Mouse (Mus musculus): Measurements from ENCODE around the gene Ift46.

DNA sequence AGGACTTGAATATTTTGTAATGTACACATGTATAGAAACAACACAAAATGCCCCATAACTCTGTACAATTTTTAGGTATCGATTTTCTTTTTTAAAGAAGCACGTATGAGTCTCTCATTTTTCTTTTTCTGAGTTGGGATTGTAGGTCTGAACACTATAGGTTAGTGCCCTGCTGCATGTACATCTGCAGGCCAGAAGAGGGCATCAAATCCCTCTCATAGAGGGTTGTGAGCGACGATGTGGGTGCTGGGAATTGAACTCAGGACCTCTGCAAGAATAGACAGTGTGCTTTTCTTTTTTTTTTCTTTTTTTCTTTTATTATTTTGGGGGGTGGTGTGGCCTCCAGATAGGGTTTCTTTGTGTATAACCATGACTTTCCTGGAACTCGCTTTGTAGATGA, 3.7 kb downstream of the Ift46 start:
- TF ChIP-seq GATA1 (IDR thresholded peaks at IDR 0.05; ENCODE audit: borderline replicate concordance, low read length) (no peak), FLI1 (IDR thresholded peaks at IDR 0.05; ENCODE audit: low read length) (no peak)

Measured in megakaryocyte, embryonic 14.5 days (primary cell).